Mouse (Mus musculus) testis, postnatal 14 days (tissue): ENCODE data around the gene Cavin1.
"Not testable (repeated sequence)": the region's sequence is repeated elsewhere in the genome, so short reads cannot be mapped to it uniquely, and the experiment has no call there.

ENCODE experiments used
- DNase-seq: peaks from one replicate; pipeline ENCODE4 v3.0.0; 2021; ENCODE audit warnings: low spot score

Gene Cavin1

GRCm38 (mm10) chr11:100970557-100970937 is at the start of gene Cavin1:
Gene Cavin1 (minus strand): TSS chr11:100970887.
- DNase-seq: peak; percentile 90

- no peak for DNase-seq
These were observed 41.0 kb upstream of the Cavin1 start for GRCm38 (mm10) chr11:101011641-101012040.

GRCm38 (mm10) chr11:101009888-101010784 is 39.4 kb upstream of the Cavin1 start:
- no peak for DNase-seq

- DNase-seq: peak; percentile 98
These were observed 38.6 kb upstream of the Cavin1 start, which contains the start of gene Atp6v0a1 for GRCm38 (mm10) chr11:101009046-101009887. Gene Atp6v0a1 (plus strand): TSS chr11:101009452.

- DNase-seq: no peak
These were observed 37.7 kb upstream of the Cavin1 start for GRCm38 (mm10) chr11:101008206-101009045.

- DNase-seq: no peak
These were observed 32.5 kb upstream of the Cavin1 start for GRCm38 (mm10) chr11:101003025-101003685.

GRCm38 (mm10) chr11:101001875-101002552 is 31.3 kb upstream of the Cavin1 start:
- DNase-seq: not testable (repeated sequence)

- no peak for DNase-seq
These were observed 28.6 kb upstream of the Cavin1 start for GRCm38 (mm10) chr11:100999254-100999653.

- DNase-seq: no peak
These were observed 28.1 kb upstream of the Cavin1 start for GRCm38 (mm10) chr11:100998836-100999235.

- DNase-seq: no peak
These were observed 25.8 kb upstream of the Cavin1 start for GRCm38 (mm10) chr11:100996501-100996900.

GRCm38 (mm10) chr11:100994655-100995054 is 24.0 kb upstream of the Cavin1 start:
- no peak for DNase-seq

- DNase-seq: no peak
These were observed 23.5 kb upstream of the Cavin1 start for GRCm38 (mm10) chr11:100994233-100994632.

GRCm38 (mm10) chr11:100993437-100993836 is 22.8 kb upstream of the Cavin1 start:
- no peak for DNase-seq

GRCm38 (mm10) chr11:100991027-100991534 is 20.4 kb upstream of the Cavin1 start:
- DNase-seq: no peak

- no peak for DNase-seq
These were observed 19.0 kb upstream of the Cavin1 start for GRCm38 (mm10) chr11:100989666-100990065.

- DNase-seq: no peak
These were observed 18.0 kb upstream of the Cavin1 start for GRCm38 (mm10) chr11:100988674-100989073.

- no peak for DNase-seq
These were observed 14.9 kb upstream of the Cavin1 start for GRCm38 (mm10) chr11:100985607-100986006.

- DNase-seq: no peak
These were observed 13.1 kb upstream of the Cavin1 start for GRCm38 (mm10) chr11:100983778-100984131.

GRCm38 (mm10) chr11:100983125-100983777 is 12.6 kb upstream of the Cavin1 start:
- DNase-seq: peak; percentile 76

GRCm38 (mm10) chr11:100982087-100982486 is 11.4 kb upstream of the Cavin1 start:
- no peak for DNase-seq
